Mouse (Mus musculus): ENCODE data around the gene AC109138.7. TPM values are rescaled to one million over a fixed set of nuclear protein-coding genes. Genes with fewer than 3 reads are reported as not detected.

Gene AC109138.7
- total and polyA plus RNA-seq, 2 experiments: not detected

DNA sequence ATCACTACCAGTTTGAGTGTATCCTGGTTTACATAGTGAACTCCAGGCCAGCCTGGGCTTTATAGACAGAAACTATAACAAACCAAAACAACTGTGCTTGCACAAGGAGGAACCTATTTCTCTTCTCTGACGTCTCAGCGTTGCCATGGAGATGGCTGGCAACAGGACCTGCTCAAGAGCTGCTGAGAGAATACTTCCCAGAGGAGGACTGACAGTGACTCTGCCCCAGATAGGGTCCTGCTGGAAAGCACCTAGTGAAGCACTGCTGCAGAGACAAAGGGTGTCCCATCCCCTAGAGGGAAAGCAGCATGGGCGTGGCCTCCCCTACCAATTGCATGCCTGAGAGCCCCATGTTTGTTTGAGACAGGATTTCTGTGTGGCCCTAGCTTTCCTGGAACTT lies 32.3 kb upstream of the AC109138.7 start:
- 58% methylated on average over 3 of the region's 3 CpGs for WGBS
- H3K79me2 ChIP-seq (ENCODE audit: control insufficient read depth, insufficient read depth, low read length): no peaks in the 10 kb centered on the region
- TF ChIP-seq POLR2A (IDR thresholded peaks at IDR 0.05; ENCODE audit: extremely low read depth, insufficient read depth, low read length) (no peak), CTCF (IDR thresholded peaks at IDR 0.05; ENCODE audit: low read depth, low read length) (no peak)
- H3K4me3 ChIP-seq (ENCODE audit: insufficient read depth, low read depth, low read length): no peak overlapping the region
- H3K27me3 ChIP-seq (ENCODE audit: control insufficient read depth, insufficient read depth, low read length): no peaks in the 10 kb centered on the region
- no peaks in the 10 kb centered on the region for H3K4me1 ChIP-seq (ENCODE audit: control insufficient read depth, insufficient read depth, low read length)
- no peaks in the 10 kb centered on the region for H3K36me3 ChIP-seq (ENCODE audit: control insufficient read depth, insufficient read depth, low read length)
- peak; percentile 42 for DNase-seq (ENCODE audit: extremely low read depth, low read depth, low spot score)
- H3K27ac ChIP-seq (replicated peaks; ENCODE audit: insufficient read depth, low read depth, low read length): no peak overlapping the region
- H3K9ac ChIP-seq (ENCODE audit: low read depth, low read length): no peak overlapping the region

DNA sequence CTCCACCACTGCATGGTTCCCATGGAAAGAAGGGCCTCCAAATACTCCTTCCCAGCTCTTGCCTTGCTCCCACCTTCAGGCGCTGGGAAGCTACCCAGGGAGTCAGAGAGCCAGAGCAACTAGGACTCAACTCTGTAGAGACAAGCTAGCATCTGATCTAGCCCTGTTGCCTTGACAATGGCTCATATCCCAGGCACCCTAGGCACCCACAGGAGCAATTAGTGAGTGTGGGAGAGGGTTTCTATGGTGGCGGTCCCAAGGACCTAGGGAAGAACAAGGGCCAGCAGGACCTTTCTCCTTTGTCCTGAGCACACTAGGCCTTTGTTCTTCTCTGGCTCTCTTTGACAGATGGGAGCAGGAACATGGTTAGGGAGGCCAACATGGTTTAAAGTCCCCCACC lies 30.5 kb upstream of the AC109138.7 start:
- Histone ChIP-seq H3K9ac (ENCODE audit: low read depth, low read length) (no peak overlapping the region), H3K4me3 (ENCODE audit: insufficient read depth, low read depth, low read length) (no peak overlapping the region), H3K36me3 (ENCODE audit: control insufficient read depth, insufficient read depth, low read length) (no peaks in the 10 kb centered on the region), H3K27ac (replicated peaks; ENCODE audit: insufficient read depth, low read depth, low read length) (no peak overlapping the region), H3K79me2 (ENCODE audit: control insufficient read depth, insufficient read depth, low read length) (no peaks in the 10 kb centered on the region), H3K4me1 (ENCODE audit: control insufficient read depth, insufficient read depth, low read length) (no peaks in the 10 kb centered on the region), H3K27me3 (ENCODE audit: control insufficient read depth, insufficient read depth, low read length) (no peaks in the 10 kb centered on the region)
- no peak for DNase-seq (ENCODE audit: extremely low read depth, low read depth, low spot score)
- 96% methylated on average over 2 of the region's 2 CpGs for WGBS
- TF ChIP-seq POLR2A (IDR thresholded peaks at IDR 0.05; ENCODE audit: extremely low read depth, insufficient read depth, low read length) (no peak), CTCF (IDR thresholded peaks at IDR 0.05; ENCODE audit: low read depth, low read length) (no peak)

DNA sequence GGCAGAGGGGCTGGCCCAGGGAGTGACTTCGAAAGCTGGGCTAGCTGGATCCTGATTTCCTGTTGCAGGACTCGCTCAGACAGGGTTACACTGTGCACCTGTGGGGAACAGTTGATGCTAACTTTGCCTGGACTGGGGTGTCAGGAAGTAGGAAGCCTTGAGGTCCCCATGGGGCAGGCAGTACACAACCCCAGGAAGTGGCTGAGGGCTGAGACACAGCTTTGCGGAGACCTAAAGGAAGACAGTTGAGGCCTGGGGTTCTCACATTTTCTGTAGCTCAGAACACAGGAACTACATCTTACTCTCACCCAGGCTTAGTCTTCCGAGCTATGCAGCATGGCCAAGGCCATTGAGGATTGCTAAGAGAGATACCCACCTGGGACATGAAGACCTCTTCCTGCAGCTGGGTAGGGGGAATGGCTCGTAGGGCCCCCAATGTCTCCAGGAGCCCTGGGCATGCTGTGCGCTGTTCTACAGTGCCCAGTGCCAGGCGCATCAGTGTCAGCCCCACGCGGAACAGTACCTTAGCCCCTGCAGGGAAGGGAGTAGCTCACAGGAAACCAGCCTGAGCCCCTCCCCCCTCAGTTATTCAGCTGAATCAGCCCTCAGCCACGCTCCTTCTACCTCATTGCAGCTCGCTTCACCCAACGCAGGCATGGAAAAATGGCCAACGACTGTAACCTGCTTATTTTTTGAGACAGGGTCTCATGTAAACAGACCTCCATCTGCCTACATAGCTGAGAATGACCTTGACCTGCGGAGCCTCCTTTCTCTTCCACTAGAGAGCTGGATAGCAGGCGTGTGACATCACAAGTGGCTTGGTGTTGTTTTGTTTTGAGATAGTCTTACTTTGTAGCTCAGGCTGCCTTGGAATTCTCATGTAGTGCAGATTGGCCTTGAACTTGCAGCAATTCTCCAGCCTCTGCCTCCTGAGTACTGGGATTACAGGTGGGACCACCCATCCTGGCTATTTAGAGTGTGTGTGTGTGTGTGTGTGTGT lies 28.9 kb upstream of the AC109138.7 start:
- TF ChIP-seq POLR2A (IDR thresholded peaks at IDR 0.05; ENCODE audit: extremely low read depth, insufficient read depth, low read length) (no peak), CTCF (IDR thresholded peaks at IDR 0.05; ENCODE audit: low read depth, low read length) (no peak)
- Histone ChIP-seq H3K4me3 (ENCODE audit: insufficient read depth, low read depth, low read length) (no peak overlapping the region), H3K36me3 (ENCODE audit: control insufficient read depth, insufficient read depth, low read length) (no peaks in the 10 kb centered on the region), H3K27ac (replicated peaks; ENCODE audit: insufficient read depth, low read depth, low read length) (no peak overlapping the region), H3K27me3 (ENCODE audit: control insufficient read depth, insufficient read depth, low read length) (no peaks in the 10 kb centered on the region), H3K9ac (ENCODE audit: low read depth, low read length) (peak overlapping the region; percentile 9; the same call in 1 of the 2 replicates), H3K4me1 (ENCODE audit: control insufficient read depth, insufficient read depth, low read length) (no peaks in the 10 kb centered on the region), H3K79me2 (ENCODE audit: control insufficient read depth, insufficient read depth, low read length) (no peaks in the 10 kb centered on the region)
- DNase-seq (ENCODE audit: extremely low read depth, low read depth, low spot score): no peak
- 70% methylated on average over 15 of the region's 15 CpGs for whole genome bisulfite sequencing

DNA sequence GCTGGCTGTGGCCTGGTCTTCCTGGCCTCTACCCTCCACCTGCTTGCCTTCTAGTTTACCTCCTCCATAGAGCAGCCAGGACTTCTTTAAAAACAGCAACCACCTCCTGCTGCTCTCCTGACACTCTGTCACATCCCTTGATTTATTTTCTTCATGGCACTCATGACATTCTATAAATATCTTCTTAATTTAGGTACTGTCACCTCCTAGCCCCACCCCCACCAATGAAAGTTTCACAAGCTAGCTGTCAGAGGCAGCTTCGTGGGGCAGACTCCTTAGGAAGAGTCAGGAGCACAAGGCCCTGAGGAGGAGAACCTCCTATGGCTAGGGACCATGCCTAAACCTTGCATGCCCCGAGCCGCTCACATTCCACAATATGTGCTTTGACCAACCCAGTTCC lies 26.9 kb upstream of the AC109138.7 start:
- H3K4me3 ChIP-seq (ENCODE audit: insufficient read depth, low read depth, low read length): no peak overlapping the region
- no peaks in the 10 kb centered on the region for H3K4me1 ChIP-seq (ENCODE audit: control insufficient read depth, insufficient read depth, low read length)

DNA sequence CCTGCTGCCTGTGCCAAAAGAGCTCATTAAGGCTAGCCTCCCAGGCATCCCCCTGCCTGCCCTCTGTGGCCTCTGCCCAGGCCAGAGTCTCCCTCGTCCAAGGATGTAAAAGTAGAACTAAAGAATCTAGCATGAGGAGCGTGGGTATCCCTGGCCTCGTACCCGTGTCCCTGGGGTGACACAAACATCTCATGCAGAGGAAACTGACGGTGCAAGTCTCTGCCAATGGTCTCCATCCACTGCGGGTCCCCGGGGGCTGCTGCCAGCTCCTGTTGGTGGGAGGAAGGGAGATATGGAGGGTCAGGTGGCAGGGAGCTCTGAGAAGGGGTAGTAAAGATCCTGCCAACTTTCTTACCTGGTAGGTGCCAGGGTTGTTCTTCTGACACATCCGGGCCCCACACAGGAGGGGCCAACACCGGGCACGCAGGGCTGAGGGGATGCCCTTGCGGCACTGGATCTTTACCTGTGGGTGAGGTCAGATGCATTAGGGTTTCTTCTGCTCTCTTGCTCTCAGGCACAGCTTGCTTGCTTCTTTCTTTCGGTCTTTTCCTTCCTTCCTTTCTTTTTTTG lies 25.0 kb upstream of the AC109138.7 start:
- WGBS: 91% methylated on average over 12 of the region's 12 CpGs
- TF ChIP-seq CTCF (IDR thresholded peaks at IDR 0.05; ENCODE audit: low read depth, low read length) (no peak), POLR2A (IDR thresholded peaks at IDR 0.05; ENCODE audit: extremely low read depth, insufficient read depth, low read length) (no peak)
- Histone ChIP-seq H3K9ac (ENCODE audit: low read depth, low read length) (no peak overlapping the region), H3K4me1 (ENCODE audit: control insufficient read depth, insufficient read depth, low read length) (peaks cover 12% of the 10 kb centered on the region), H3K36me3 (ENCODE audit: control insufficient read depth, insufficient read depth, low read length) (peaks cover 2% of the 10 kb centered on the region; the same call in 1 of the 2 replicates), H3K4me3 (ENCODE audit: insufficient read depth, low read depth, low read length) (no peak overlapping the region), H3K27ac (replicated peaks; ENCODE audit: insufficient read depth, low read depth, low read length) (no peak overlapping the region), H3K27me3 (ENCODE audit: control insufficient read depth, insufficient read depth, low read length) (no peaks in the 10 kb centered on the region), H3K79me2 (ENCODE audit: control insufficient read depth, insufficient read depth, low read length) (peaks cover 14% of the 10 kb centered on the region)
- no peak for DNase-seq (ENCODE audit: extremely low read depth, low read depth, low spot score)

More for the DNA sequence above, 26.9 kb upstream of the AC109138.7 start:
- no peak for DNase-seq (ENCODE audit: extremely low read depth, low read depth, low spot score)
- no peaks in the 10 kb centered on the region for H3K36me3 ChIP-seq (ENCODE audit: control insufficient read depth, insufficient read depth, low read length)
- H3K9ac ChIP-seq (ENCODE audit: low read depth, low read length): no peak overlapping the region
- TF ChIP-seq CTCF (IDR thresholded peaks at IDR 0.05; ENCODE audit: low read depth, low read length): no peak
- no peak overlapping the region for H3K27ac ChIP-seq (replicated peaks; ENCODE audit: insufficient read depth, low read depth, low read length)
- H3K79me2 ChIP-seq (ENCODE audit: control insufficient read depth, insufficient read depth, low read length): peaks cover 3% of the 10 kb centered on the region; the same call in 1 of the 2 replicates
- no peaks in the 10 kb centered on the region for H3K27me3 ChIP-seq (ENCODE audit: control insufficient read depth, insufficient read depth, low read length)
- WGBS: 91% methylated on average over 3 of the region's 3 CpGs
